Mouse (Mus musculus): ENCODE results near the gene Atrnl1. TPM values are rescaled to one million over a fixed set of nuclear protein-coding genes. Genes with fewer than 3 reads are reported as not detected.

Atrnl1 gene
- polyA plus RNA-seq, 1 experiment from 2014 or later = 5.6 TPM

DNA sequence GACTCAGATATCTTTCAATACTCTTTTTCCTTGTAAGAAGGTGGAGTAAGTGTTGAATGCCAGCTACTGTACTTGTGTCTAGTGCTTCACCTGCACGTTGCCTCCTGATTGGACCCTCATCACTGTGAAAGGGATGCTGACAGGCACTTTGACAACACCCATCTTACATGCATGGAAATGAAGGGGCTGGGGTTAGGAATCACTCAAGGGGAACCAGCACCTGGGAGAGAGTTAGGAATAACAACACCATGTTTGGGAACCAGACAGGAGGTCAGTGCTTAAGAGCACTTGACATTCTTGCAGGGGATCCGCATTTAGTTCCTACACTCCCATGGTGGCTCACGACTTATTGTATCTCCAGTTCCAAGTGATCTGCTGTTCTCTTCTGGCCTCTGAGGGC lies 7.2 kb upstream of the Atrnl1 start:
- Histone ChIP-seq H3K4me3 (ENCODE audit: low read depth, low read length) (no peak overlapping the region), H3K36me3 (ENCODE audit: control insufficient read depth, insufficient read depth, low read length) (no peaks in the 10 kb centered on the region), H3K27me3 (ENCODE audit: control insufficient read depth, insufficient read depth, low read length) (no peaks in the 10 kb centered on the region), H3K4me1 (ENCODE audit: control insufficient read depth, insufficient read depth, low read length) (no peaks in the 10 kb centered on the region), H3K9me3 (ENCODE audit: control insufficient read depth, low read length) (no peaks in the 10 kb centered on the region), H3K9ac (ENCODE audit: low read length) (no peak overlapping the region), H3K4me2 (no peak overlapping the region), H3K27ac (ENCODE audit: low read depth, low read length) (no peak overlapping the region)
- WGBS = 85% methylated on average over 3 of the region's 3 CpGs
- ATAC-seq (ENCODE audit: low FRiP score) (no peak), DNase-seq (ENCODE audit: low spot score, missing footprints) (no peak)

DNA sequence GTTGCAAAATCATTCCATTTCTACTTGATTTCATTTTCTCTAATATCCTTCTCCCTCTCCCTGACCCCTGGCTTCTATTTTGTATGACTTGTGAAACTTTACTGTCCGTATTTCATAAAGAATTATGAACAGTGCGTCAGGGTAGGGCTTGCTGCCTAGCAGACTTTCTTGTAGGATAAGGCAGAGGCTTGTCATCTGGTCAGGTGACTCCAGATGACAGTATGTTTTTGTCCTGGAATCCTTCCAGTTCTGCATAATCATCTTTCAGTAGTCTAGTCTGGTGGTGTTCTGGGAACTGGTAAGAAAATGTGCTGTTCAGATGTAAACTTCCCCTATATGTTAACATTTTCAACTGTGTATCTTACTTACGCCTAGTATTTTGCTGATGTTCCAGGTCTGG lies 4.9 kb upstream of the Atrnl1 start:
- Histone ChIP-seq H3K4me3 (ENCODE audit: low read depth, low read length) (no peak overlapping the region), H3K9me3 (ENCODE audit: control insufficient read depth, low read length) (no peaks in the 10 kb centered on the region), H3K9ac (ENCODE audit: low read length) (no peak overlapping the region), H3K36me3 (ENCODE audit: control insufficient read depth, insufficient read depth, low read length) (no peaks in the 10 kb centered on the region), H3K27me3 (ENCODE audit: control insufficient read depth, insufficient read depth, low read length) (no peaks in the 10 kb centered on the region), H3K4me2 (no peak overlapping the region), H3K4me1 (ENCODE audit: control insufficient read depth, insufficient read depth, low read length) (peaks cover 6% of the 10 kb centered on the region), H3K27ac (ENCODE audit: low read depth, low read length) (no peak overlapping the region)
- DNase-seq (ENCODE audit: low spot score, missing footprints) = no peak
- WGBS = 95% methylated on average over 3 of the region's 3 CpGs
- no peak for ATAC-seq (ENCODE audit: low FRiP score)

DNA sequence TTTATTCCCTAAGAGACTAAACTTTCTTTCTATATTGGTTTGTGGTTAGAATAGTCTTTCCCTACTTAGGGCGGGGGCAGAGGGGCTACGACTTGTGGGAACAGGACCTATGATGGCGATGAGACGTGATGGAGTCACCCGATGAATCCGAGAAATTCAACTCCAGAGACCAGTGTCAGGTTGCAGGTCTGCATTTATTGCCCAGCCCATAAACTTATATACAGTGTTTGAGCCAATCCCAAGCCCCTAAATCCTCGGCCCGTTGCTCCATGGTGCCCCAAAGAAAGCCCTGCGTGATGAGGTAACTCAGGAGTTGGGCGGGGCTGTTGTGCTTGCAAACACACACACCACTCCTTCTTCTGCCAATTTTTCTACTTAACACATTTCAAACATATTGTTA lies 4.5 kb upstream of the Atrnl1 start:
- H3K9ac ChIP-seq (ENCODE audit: low read length) = no peak overlapping the region
- no peaks in the 10 kb centered on the region for H3K9me3 ChIP-seq (ENCODE audit: control insufficient read depth, low read length)
- no peaks in the 10 kb centered on the region for H3K27me3 ChIP-seq (ENCODE audit: control insufficient read depth, insufficient read depth, low read length)
- DNase-seq (ENCODE audit: low spot score, missing footprints) (no peak), ATAC-seq (ENCODE audit: low FRiP score) (no peak)
- no peak overlapping the region for H3K27ac ChIP-seq (ENCODE audit: low read depth, low read length)
- peaks cover 6% of the 10 kb centered on the region for H3K4me1 ChIP-seq (ENCODE audit: control insufficient read depth, insufficient read depth, low read length)
- no peak overlapping the region for H3K4me3 ChIP-seq (ENCODE audit: low read depth, low read length)
- H3K36me3 ChIP-seq (ENCODE audit: control insufficient read depth, insufficient read depth, low read length) = no peaks in the 10 kb centered on the region
- H3K4me2 ChIP-seq = no peak overlapping the region
- 95% methylated on average over 10 of the region's 10 CpGs for WGBS

DNA sequence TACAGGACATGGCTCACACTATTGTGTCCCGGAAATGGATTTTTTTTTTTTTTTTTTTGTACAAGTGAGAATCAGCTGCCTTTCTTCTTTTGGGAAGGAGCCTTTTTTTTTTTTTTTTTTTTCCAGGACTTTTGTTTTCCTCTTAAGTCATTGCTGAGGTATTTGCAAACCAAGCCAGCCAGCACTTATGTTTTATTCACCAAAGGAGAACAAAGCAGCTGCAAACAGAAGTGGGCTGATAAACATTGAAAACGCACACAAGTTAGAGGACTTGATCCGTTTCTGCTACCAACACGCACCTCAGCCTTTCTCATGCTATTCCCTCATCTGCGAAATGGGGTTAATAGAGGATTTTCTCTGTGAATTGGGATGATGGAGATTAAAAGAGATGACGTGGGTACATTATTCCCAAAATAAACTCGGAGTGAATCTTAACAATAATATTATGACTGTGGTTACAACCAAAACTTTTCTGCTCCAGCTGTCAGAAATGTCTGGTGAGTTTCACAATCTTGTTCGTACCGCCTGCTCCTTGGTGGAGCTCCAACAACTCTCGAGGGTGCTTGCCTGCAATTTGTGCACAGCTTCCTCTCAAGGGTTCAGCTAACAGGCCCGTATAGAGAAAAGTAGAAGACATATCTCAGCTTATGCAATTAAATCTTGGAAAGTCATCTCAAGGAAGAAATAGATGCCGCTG lies 1.3 kb upstream of the Atrnl1 start:
- ATAC-seq (ENCODE audit: low FRiP score) (no peak), DNase-seq (ENCODE audit: low spot score, missing footprints) (no peak)
- Histone ChIP-seq H3K4me3 (ENCODE audit: low read depth, low read length) (peak overlapping the region; percentile 92), H3K4me2 (peak overlapping the region; percentile 100), H3K9me3 (ENCODE audit: control insufficient read depth, low read length) (no peaks in the 10 kb centered on the region), H3K9ac (ENCODE audit: low read length) (peak overlapping the region; percentile 93), H3K36me3 (ENCODE audit: control insufficient read depth, insufficient read depth, low read length) (no peaks in the 10 kb centered on the region), H3K27ac (ENCODE audit: low read depth, low read length) (peak overlapping the region; percentile 96; the same call in 1 of the 2 replicates), H3K27me3 (ENCODE audit: control insufficient read depth, insufficient read depth, low read length) (no peaks in the 10 kb centered on the region), H3K4me1 (ENCODE audit: control insufficient read depth, insufficient read depth, low read length) (peaks cover 11% of the 10 kb centered on the region)
- WGBS = 12% methylated on average over 12 of the region's 12 CpGs

DNA sequence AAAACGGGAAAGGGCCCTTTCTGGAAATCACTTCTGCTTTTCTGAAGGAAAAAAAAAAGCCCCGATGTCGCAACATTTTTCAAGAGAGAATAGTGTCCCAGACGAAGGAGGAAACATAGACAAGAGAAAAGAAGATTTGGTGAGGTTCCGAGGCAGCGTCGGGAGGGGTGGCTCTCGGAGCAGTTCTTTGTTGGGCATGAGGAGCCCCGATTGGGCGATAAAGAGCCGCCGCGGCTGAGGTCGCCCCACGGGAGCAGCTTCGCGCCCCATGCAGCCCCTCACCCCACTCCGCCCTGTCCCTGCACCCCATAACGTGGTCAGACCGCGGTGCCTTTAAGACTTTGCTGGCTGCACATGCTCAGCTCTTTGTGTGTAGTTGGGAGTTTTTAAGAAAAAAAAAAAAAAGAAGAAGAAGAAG lies 767 bp upstream of the Atrnl1 start:
- peak overlapping the region; percentile 100 for H3K4me2 ChIP-seq
- H3K9ac ChIP-seq (ENCODE audit: low read length) = peak overlapping the region; percentile 93
- H3K4me3 ChIP-seq (ENCODE audit: low read depth, low read length) = peak overlapping the region; percentile 92
- H3K27ac ChIP-seq (ENCODE audit: low read depth, low read length) = peak overlapping the region; percentile 96
- DNase-seq (ENCODE audit: low spot score, missing footprints) (peak; percentile 97), ATAC-seq (ENCODE audit: low FRiP score) (peak; percentile 65)
- no peaks in the 10 kb centered on the region for H3K9me3 ChIP-seq (ENCODE audit: control insufficient read depth, low read length)
- WGBS = under 1% methylated on average over 21 of the region's 21 CpGs
- H3K36me3 ChIP-seq (ENCODE audit: control insufficient read depth, insufficient read depth, low read length) = no peaks in the 10 kb centered on the region
- H3K4me1 ChIP-seq (ENCODE audit: control insufficient read depth, insufficient read depth, low read length) = peaks cover 11% of the 10 kb centered on the region
- H3K27me3 ChIP-seq (ENCODE audit: control insufficient read depth, insufficient read depth, low read length) = no peaks in the 10 kb centered on the region

DNA sequence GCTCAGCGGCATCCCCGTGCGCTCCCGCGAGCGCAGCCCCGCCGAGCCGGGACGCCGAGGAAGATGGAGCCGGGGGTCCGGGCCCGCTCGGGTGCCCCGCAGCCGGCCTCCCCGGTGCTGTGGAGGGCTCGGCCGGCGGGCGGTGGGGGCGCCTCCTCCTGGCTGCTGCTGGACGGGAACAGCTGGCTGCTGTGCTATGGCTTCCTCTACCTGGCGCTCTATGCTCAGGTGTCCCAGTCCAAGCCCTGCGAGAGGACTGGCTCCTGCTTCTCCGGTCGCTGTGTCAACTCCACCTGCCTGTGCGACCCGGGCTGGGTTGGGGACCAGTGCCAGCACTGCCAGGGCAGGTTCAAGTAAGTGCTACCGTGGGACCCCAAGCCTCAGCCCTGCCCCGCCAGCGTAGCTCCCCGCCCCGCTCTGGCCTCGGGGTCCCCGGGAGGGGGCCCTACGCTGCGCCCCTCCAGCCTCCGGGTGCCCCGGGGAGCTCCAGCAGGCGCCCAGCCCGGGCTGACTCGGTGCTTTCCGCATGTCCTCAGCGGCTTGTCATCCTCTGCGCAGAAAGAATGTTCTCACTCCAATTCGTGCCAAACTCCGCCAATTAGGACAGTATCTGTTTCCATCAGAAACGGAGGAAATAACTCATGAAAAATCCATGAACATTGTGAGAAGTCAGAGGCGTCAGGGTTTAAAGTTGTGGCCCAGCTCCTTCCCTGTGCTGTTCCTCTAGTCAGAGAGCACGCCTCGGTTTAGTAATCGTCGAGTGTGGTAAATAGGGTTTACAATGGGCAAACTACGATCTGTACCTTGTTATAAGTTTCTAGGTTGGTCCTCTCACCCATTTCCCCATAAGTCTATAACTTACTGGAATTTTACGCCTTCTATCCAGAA lies 701 bp downstream of the Atrnl1 start:
- H3K4me2 ChIP-seq = peak overlapping the region; percentile 100
- DNase-seq (ENCODE audit: low spot score, missing footprints) = peak; percentile 95
- peaks cover 11% of the 10 kb centered on the region for H3K4me1 ChIP-seq (ENCODE audit: control insufficient read depth, insufficient read depth, low read length)
- ATAC-seq (ENCODE audit: low FRiP score) = peak; percentile 62
- H3K9ac ChIP-seq (ENCODE audit: low read length) = peak overlapping the region; percentile 93
- H3K36me3 ChIP-seq (ENCODE audit: control insufficient read depth, insufficient read depth, low read length) = no peaks in the 10 kb centered on the region
- no peaks in the 10 kb centered on the region for H3K27me3 ChIP-seq (ENCODE audit: control insufficient read depth, insufficient read depth, low read length)
- peak overlapping the region; percentile 92 for H3K4me3 ChIP-seq (ENCODE audit: low read depth, low read length)
- WGBS = 2% methylated on average over 55 of the region's 57 CpGs
- no peaks in the 10 kb centered on the region for H3K9me3 ChIP-seq (ENCODE audit: control insufficient read depth, low read length)
- peak overlapping the region; percentile 96 for H3K27ac ChIP-seq (ENCODE audit: low read depth, low read length)

DNA sequence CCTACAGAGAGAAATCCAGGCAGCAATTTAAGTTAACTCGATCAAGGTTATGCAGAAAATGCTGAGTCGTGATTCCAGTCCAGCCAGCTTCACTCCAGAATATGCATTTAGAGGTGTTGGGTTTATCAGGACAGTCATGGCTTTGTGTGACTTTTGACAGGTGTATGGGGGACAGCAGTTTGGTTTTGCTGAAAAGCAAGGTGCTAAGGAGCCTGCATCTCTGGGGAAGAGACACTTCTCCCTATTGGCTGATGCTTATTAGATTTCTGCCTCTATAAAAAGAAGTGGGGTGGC lies 1.3 kb downstream of the Atrnl1 start:
- H3K27me3 ChIP-seq (ENCODE audit: control insufficient read depth, insufficient read depth, low read length) = no peaks in the 10 kb centered on the region
- no peaks in the 10 kb centered on the region for H3K36me3 ChIP-seq (ENCODE audit: control insufficient read depth, insufficient read depth, low read length)
- no peak overlapping the region for H3K27ac ChIP-seq (ENCODE audit: low read depth, low read length)
- no peaks in the 10 kb centered on the region for H3K9me3 ChIP-seq (ENCODE audit: control insufficient read depth, low read length)
- H3K9ac ChIP-seq (ENCODE audit: low read length) = peak overlapping the region; percentile 93
- peak overlapping the region; percentile 92 for H3K4me3 ChIP-seq (ENCODE audit: low read depth, low read length)
- no peak for ATAC-seq (ENCODE audit: low FRiP score)
- H3K4me1 ChIP-seq (ENCODE audit: control insufficient read depth, insufficient read depth, low read length) = peaks cover 11% of the 10 kb centered on the region
- WGBS = 20% methylated on average over 2 of the region's 2 CpGs
- peak overlapping the region; percentile 100 for H3K4me2 ChIP-seq
- no peak for DNase-seq (ENCODE audit: low spot score, missing footprints)

DNA sequence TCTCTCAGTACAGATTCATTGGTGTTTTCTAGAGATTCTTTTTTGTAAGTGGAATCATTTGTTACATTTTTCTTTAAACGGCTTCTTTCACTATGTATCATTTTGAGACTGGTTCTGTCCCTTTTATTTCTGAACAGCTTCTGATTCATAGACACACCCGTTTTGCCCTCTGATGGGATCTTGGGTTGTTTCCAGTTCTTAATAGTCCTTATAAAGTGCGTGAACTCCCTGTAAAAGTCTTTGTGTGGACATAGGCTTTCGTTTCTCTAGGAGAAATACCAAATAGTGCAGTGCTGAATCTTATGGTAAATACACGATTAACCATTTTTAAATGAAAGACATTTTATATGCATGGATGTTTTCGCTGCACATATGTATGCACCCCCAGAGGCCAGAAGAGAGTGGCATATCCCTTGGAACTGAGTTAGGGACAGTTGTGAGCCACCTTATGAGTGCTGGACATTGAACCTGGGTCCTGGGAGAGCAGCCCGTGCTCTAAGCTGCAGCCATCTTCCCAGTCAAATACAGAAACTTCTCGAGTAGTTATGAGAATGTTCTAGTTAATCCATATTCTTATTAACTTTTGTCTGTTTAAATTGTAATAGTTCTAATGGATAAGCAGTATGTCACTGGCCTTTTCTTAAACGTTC lies 5.3 kb downstream of the Atrnl1 start:
- Histone ChIP-seq H3K27ac (ENCODE audit: low read depth, low read length) (no peak overlapping the region), H3K9ac (ENCODE audit: low read length) (no peak overlapping the region), H3K27me3 (ENCODE audit: control insufficient read depth, insufficient read depth, low read length) (no peaks in the 10 kb centered on the region), H3K4me3 (ENCODE audit: low read depth, low read length) (no peak overlapping the region), H3K4me1 (ENCODE audit: control insufficient read depth, insufficient read depth, low read length) (peaks cover 5% of the 10 kb centered on the region), H3K4me2 (no peak overlapping the region), H3K36me3 (ENCODE audit: control insufficient read depth, insufficient read depth, low read length) (no peaks in the 10 kb centered on the region), H3K9me3 (ENCODE audit: control insufficient read depth, low read length) (no peaks in the 10 kb centered on the region)
- no peak for ATAC-seq (ENCODE audit: low FRiP score)
- WGBS = 92% methylated on average over 9 of the region's 9 CpGs
- DNase-seq (ENCODE audit: low spot score, missing footprints) = no peak

DNA sequence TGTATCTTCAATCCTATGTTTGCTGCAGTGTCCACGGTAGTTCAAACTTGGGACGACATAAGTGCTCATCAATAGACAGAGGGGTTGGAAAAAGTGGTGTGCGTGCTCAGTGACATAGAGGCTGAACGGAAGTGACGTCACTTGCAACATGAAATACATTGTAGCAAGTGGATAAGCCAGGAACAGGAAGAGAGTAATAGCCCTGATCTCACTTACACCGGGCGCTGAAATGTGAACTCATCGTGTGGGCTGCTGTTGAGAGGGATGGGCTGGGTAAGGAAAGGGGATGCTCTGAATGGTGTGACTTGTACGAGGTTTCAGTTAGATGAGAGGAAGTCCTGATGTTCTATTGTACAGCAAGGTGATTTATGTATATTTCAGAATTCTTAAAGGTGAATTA lies 8.3 kb downstream of the Atrnl1 start:
- Histone ChIP-seq H3K4me3 (ENCODE audit: low read depth, low read length) (no peak overlapping the region), H3K9ac (ENCODE audit: low read length) (no peak overlapping the region), H3K27ac (ENCODE audit: low read depth, low read length) (no peak overlapping the region), H3K4me1 (ENCODE audit: control insufficient read depth, insufficient read depth, low read length) (no peaks in the 10 kb centered on the region), H3K4me2 (no peak overlapping the region), H3K36me3 (ENCODE audit: control insufficient read depth, insufficient read depth, low read length) (no peaks in the 10 kb centered on the region), H3K9me3 (ENCODE audit: control insufficient read depth, low read length) (no peaks in the 10 kb centered on the region), H3K27me3 (ENCODE audit: control insufficient read depth, insufficient read depth, low read length) (no peaks in the 10 kb centered on the region)
- WGBS = 93% methylated on average over 9 of the region's 9 CpGs
- peak; percentile 39 for DNase-seq (ENCODE audit: low spot score, missing footprints)
- ATAC-seq (ENCODE audit: low FRiP score) = no peak
